Mouse (Mus musculus) forebrain, embryonic 12.5 days (tissue): ENCODE data around the gene Zmynd19. TPM values are rescaled to one million over a fixed set of nuclear protein-coding genes. Genes with fewer than 3 reads are reported as not detected.
"Not testable (repeated sequence)": the region's sequence is repeated elsewhere in the genome, so short reads cannot be mapped to it uniquely, and the experiment has no call there.

Source experiments
- ATAC-seq: fragments of 200-750 bp; cut with Nextera tagmentation; 2 replicates; pipeline ENCODE4 v1.8.0; 2017; ENCODE audit warnings: moderate TSS enrichment; ENCODE audit not compliant: low FRiP score
- H3K27ac ChIP-seq: fragments of 300-500 bp; sonication (generic); 2 replicates; pipeline ENCODE4 v1.5.1; 2016; ENCODE audit warnings: mild to moderate bottlenecking
- H3K27me3 ChIP-seq: fragments of 300-500 bp; sonication (generic); 2 replicates; pipeline ENCODE4 v1.6.1; 2016; ENCODE audit warnings: mild to moderate bottlenecking
- H3K36me3 ChIP-seq: fragments of 300-500 bp; sonication (generic); replicated peaks from 2 replicates; pipeline ENCODE4 v1.6.1; 2016; ENCODE audit warnings: mild to moderate bottlenecking
- H3K4me1 ChIP-seq: fragments of 300-500 bp; sonication (generic); 2 replicates; pipeline ENCODE4 v1.6.1; 2016
- H3K4me2 ChIP-seq: fragments of 300-500 bp; sonication (generic); 2 replicates; pipeline ENCODE4 v1.6.1; 2016; ENCODE audit warnings: mild to moderate bottlenecking, moderate library complexity
- H3K4me3 ChIP-seq: fragments of 300-500 bp; sonication (generic); replicated peaks from 2 replicates; pipeline ENCODE4 v1.5.1; 2016; ENCODE audit warnings: mild to moderate bottlenecking
- H3K9ac ChIP-seq: fragments of 300-500 bp; sonication (generic); 2 replicates; pipeline ENCODE4 v1.6.1; 2016; ENCODE audit warnings: mild to moderate bottlenecking
- H3K9me3 ChIP-seq: fragments of 300-500 bp; sonication (generic); 2 replicates; pipeline ENCODE4 v1.6.1; 2016
- WGBS: fragments of 180-500 bp; shearing (Covaris S2); methylation state at CpG from one replicate; pipeline ENCODE4 v1.1.7; 2016; 5-methylcytosine and 5-hydroxymethylcytosine counted together
- polyA plus RNA-seq: library from polyadenylated mRNA; unstranded; fragments of >200 nt; fragmentation: Nextera tagmentation; extraction: Ambion mirVana; gene quantifications from 2 replicates; pipeline ENCODE4 v1.2.1, GENCODE M21; 2016

The Zmynd19 gene
- polyA plus RNA-seq, 1 experiment from 2014 or later = 21.8 TPM

- WGBS = 87% methylated on average over 4 of the region's 4 CpGs
- ATAC-seq = no peak
Measured at GRCm38 (mm10) chr2:24952537-24953055, 3.0 kb downstream of the Zmynd19 start.

GRCm38 (mm10) chr2:24960910-24961309 lies 11.3 kb downstream of the Zmynd19 start:
- no peak for ATAC-seq
- H3K4me3 ChIP-seq = no peak overlapping the region
- H3K9me3 ChIP-seq = no peaks in the 10 kb centered on the region
- no peaks in the 10 kb centered on the region for H3K27me3 ChIP-seq
- WGBS = 44% methylated on average over 3 of the region's 3 CpGs
- peaks cover 60% of the 10 kb centered on the region for H3K36me3 ChIP-seq
- no peak overlapping the region for H3K9ac ChIP-seq
- H3K27ac ChIP-seq = no peak overlapping the region
- no peak overlapping the region for H3K4me2 ChIP-seq
- peaks cover 12% of the 10 kb centered on the region for H3K4me1 ChIP-seq

More at GRCm38 (mm10) chr2:24952537-24953055, 3.0 kb downstream of the Zmynd19 start:
- peaks cover 16% of the 10 kb centered on the region for H3K4me1 ChIP-seq
- H3K4me3 ChIP-seq = no peak overlapping the region
- no peak overlapping the region for H3K4me2 ChIP-seq
- H3K9ac ChIP-seq = no peak overlapping the region
- peaks cover 6% of the 10 kb centered on the region; the same call in 1 of the 2 replicates for H3K27me3 ChIP-seq
- H3K27ac ChIP-seq = no peak overlapping the region
- peaks cover 60% of the 10 kb centered on the region for H3K36me3 ChIP-seq
- H3K9me3 ChIP-seq = no peaks in the 10 kb centered on the region

DNA sequence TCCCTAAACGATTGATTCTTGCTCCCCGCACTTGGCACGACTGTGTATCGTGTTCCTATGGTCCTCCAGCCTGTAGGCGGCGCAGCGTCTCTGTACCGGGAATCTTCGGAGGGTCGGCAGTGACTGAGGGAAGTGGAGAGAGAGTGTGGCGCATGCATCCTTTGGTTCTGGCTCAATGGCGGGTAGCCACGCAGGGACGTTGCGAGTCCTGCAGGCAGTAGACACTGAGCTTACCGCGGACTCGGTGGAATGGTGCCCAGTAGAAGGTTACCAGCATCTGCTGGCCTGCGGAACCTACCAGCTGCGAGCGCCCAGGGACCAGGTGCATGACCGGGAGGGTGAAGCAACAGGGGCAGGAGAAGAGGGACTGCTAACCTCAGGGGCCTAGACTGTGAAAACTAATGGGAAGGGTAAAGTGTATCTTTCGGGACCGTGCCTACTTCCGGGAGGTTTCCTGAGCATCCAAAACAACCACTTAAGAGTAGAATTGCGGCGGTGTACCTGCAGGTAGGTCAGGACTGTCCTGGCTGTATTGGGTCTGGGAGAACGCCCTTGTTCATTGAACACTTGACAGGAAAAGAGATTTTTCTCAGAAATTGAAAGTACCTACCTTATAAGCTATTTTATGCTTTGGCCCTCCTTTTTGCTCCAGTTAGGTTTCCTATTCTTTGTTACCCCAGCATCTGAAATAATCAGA lies 12.9 kb downstream of the Zmynd19 start, which contains the start of gene Dph7:
Gene Dph7, plus strand, starts transcription at position 97 of the 697 bp plus-strand sequence.
- no peak within 1 kb of the TSS for H3K27ac ChIP-seq
- H3K36me3 ChIP-seq = peaks cover 53% of the 10 kb centered on the region
- H3K27me3 ChIP-seq = no peaks in the 10 kb centered on the region
- H3K4me1 ChIP-seq = peaks cover 12% of the 10 kb centered on the region
- peak within 1 kb of the TSS; percentile 64 for H3K4me2 ChIP-seq
- ATAC-seq = peak; percentile 91
- WGBS = 1% methylated on average over 28 of the region's 28 CpGs
- H3K9ac ChIP-seq = peak within 1 kb of the TSS; percentile 81
- H3K9me3 ChIP-seq = no peaks in the 10 kb centered on the region
- peak within 1 kb of the TSS; percentile 68 for H3K4me3 ChIP-seq

GRCm38 (mm10) chr2:24970386-24970785 lies 20.8 kb downstream of the Zmynd19 start:
- 85% methylated on average over 4 of the region's 4 CpGs for WGBS
- Histone ChIP-seq H3K9me3 (no peaks in the 10 kb centered on the region), H3K4me3 (no peak overlapping the region), H3K27ac (no peak overlapping the region), H3K4me1 (peaks cover 12% of the 10 kb centered on the region), H3K9ac (no peak overlapping the region), H3K27me3 (no peaks in the 10 kb centered on the region), H3K36me3 (peaks cover 68% of the 10 kb centered on the region), H3K4me2 (no peak overlapping the region)
- no peak for ATAC-seq

GRCm38 (mm10) chr2:24974452-24974851 lies 24.9 kb downstream of the Zmynd19 start:
- not testable (repeated sequence) for H3K9me3 ChIP-seq, ATAC-seq, H3K27me3 ChIP-seq
- Histone ChIP-seq H3K4me3 (peak overlapping the region; percentile 77), H3K36me3 (peaks cover 38% of the 10 kb centered on the region), H3K27ac (peak overlapping the region; percentile 73), H3K4me2 (peak overlapping the region; percentile 94), H3K4me1 (peaks cover 21% of the 10 kb centered on the region), H3K9ac (peak overlapping the region; percentile 80)
- WGBS = 2% methylated on average over 17 of the region's 17 CpGs

GRCm38 (mm10) chr2:24974906-24975703 lies 25.5 kb downstream of the Zmynd19 start, which contains the start of gene Mrpl41:
Gene Mrpl41 (minus strand): TSS chr2:24975098.
- H3K4me3 ChIP-seq = peak within 1 kb of the TSS; percentile 77
- under 1% methylated on average over 64 of the region's 64 CpGs for WGBS
- peak within 1 kb of the TSS; percentile 94 for H3K4me2 ChIP-seq
- no peaks in the 10 kb centered on the region for H3K27me3 ChIP-seq
- peak; percentile 100 for ATAC-seq
- peak within 1 kb of the TSS; percentile 91 for H3K27ac ChIP-seq
- H3K9me3 ChIP-seq = no peaks in the 10 kb centered on the region
- H3K9ac ChIP-seq = peak within 1 kb of the TSS; percentile 80
- peaks cover 21% of the 10 kb centered on the region for H3K4me1 ChIP-seq
- H3K36me3 ChIP-seq = peaks cover 32% of the 10 kb centered on the region

- Histone ChIP-seq H3K36me3 (peaks cover 25% of the 10 kb centered on the region), H3K27me3 (no peaks in the 10 kb centered on the region), H3K9ac (peak within 1 kb of the TSS; percentile 80), H3K9me3 (no peaks in the 10 kb centered on the region), H3K27ac (peak within 1 kb of the TSS; percentile 91), H3K4me3 (peak within 1 kb of the TSS; percentile 77), H3K4me1 (peaks cover 21% of the 10 kb centered on the region), H3K4me2 (peak within 1 kb of the TSS; percentile 94)
- peak; percentile 51 for ATAC-seq
- under 1% methylated on average over 16 of the region's 16 CpGs for WGBS
Measured at GRCm38 (mm10) chr2:24975704-24976297, 26.2 kb downstream of the Zmynd19 start, which contains the start of gene Pnpla7. Gene Pnpla7 (plus strand): TSS chr2:24976033.

GRCm38 (mm10) chr2:24976960-24977359 lies 27.4 kb downstream of the Zmynd19 start:
- Histone ChIP-seq H3K4me3 (no peak overlapping the region), H3K36me3 (peaks cover 14% of the 10 kb centered on the region; the same call in 1 of the 2 replicates), H3K9me3 (no peaks in the 10 kb centered on the region), H3K4me1 (peaks cover 21% of the 10 kb centered on the region), H3K27me3 (no peaks in the 10 kb centered on the region), H3K27ac (no peak overlapping the region), H3K4me2 (no peak overlapping the region), H3K9ac (no peak overlapping the region)
- no peak for ATAC-seq
- 95% methylated on average over 5 of the region's 5 CpGs for WGBS

DNA sequence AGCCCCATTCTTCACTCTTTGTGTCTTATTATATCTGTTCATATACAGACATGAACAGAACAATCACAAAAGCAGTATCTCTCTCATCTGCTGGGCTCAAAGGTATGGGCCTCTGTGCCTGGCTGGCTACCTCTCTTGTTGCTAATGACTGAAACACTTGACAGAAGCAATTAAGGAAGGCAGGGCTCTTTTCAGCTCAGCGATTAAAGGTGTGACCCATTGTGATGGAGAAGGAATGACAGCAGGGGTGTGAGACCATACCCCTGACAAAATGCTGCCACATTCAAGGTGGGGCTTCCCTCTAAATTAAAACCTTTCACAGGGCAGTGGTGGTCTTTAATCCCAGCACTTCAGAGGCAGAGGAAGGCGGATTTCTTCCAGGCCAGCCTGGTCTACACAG lies 38.2 kb downstream of the Zmynd19 start:
- Histone ChIP-seq H3K4me3 (no peak overlapping the region), H3K9me3 (no peaks in the 10 kb centered on the region), H3K27me3 (no peaks in the 10 kb centered on the region), H3K4me1 (no peaks in the 10 kb centered on the region), H3K27ac (no peak overlapping the region), H3K9ac (no peak overlapping the region), H3K4me2 (no peak overlapping the region), H3K36me3 (no peaks in the 10 kb centered on the region)
- WGBS = 62% methylated on average over 2 of the region's 2 CpGs
- ATAC-seq = no peak

DNA sequence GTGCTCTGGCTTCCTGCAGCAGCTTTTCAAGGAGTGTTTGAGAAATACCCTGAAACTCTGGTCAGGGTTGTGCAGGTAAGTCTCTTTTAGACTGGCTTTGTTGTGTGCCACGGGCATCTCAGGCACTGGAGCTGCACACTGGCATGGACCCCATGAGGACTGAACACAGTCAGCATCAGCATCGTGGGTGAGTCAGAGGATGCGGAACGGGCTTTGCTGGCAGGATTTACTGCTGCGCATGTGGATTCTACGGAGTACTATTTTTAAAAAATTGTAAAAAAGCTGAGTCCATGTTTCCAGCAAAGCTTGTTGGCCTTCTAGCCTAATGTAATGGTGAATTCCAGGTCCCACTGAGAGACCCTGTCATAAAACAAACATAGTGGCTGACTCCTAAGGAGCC lies 45.7 kb downstream of the Zmynd19 start:
- Histone ChIP-seq H3K9me3 (no peaks in the 10 kb centered on the region), H3K36me3 (no peaks in the 10 kb centered on the region), H3K4me3 (no peak overlapping the region), H3K27me3 (no peaks in the 10 kb centered on the region), H3K9ac (no peak overlapping the region), H3K4me2 (no peak overlapping the region), H3K27ac (no peak overlapping the region), H3K4me1 (no peaks in the 10 kb centered on the region)
- ATAC-seq = no peak
- WGBS = 90% methylated on average over 6 of the region's 6 CpGs

- H3K4me3 ChIP-seq = no peak overlapping the region
- no peaks in the 10 kb centered on the region for H3K9me3 ChIP-seq
- H3K4me2 ChIP-seq = no peak overlapping the region
- 99% methylated on average over 2 of the region's 2 CpGs for WGBS
- no peak overlapping the region for H3K9ac ChIP-seq
- no peak for ATAC-seq
- H3K36me3 ChIP-seq = no peaks in the 10 kb centered on the region
- H3K27ac ChIP-seq = no peak overlapping the region
- H3K4me1 ChIP-seq = no peaks in the 10 kb centered on the region
- H3K27me3 ChIP-seq = no peaks in the 10 kb centered on the region
Measured at GRCm38 (mm10) chr2:24996471-24996870, 46.9 kb downstream of the Zmynd19 start.
